Mouse (Mus musculus) urinary bladder, postnatal 36 days (tissue): ENCODE data around the gene Gdf15.
"Not testable (repeated sequence)": the region's sequence is repeated elsewhere in the genome, so short reads cannot be mapped to it uniquely, and the experiment has no call there.

Experiments used
- DNase-seq, 2 experiments: peaks; one replicate each; pipeline ENCODE4 v3.0.0; 2022; ENCODE audit warnings: low spot score in 2 of 2, mixed read lengths in 1 of 2

The Gdf15 gene

DNA sequence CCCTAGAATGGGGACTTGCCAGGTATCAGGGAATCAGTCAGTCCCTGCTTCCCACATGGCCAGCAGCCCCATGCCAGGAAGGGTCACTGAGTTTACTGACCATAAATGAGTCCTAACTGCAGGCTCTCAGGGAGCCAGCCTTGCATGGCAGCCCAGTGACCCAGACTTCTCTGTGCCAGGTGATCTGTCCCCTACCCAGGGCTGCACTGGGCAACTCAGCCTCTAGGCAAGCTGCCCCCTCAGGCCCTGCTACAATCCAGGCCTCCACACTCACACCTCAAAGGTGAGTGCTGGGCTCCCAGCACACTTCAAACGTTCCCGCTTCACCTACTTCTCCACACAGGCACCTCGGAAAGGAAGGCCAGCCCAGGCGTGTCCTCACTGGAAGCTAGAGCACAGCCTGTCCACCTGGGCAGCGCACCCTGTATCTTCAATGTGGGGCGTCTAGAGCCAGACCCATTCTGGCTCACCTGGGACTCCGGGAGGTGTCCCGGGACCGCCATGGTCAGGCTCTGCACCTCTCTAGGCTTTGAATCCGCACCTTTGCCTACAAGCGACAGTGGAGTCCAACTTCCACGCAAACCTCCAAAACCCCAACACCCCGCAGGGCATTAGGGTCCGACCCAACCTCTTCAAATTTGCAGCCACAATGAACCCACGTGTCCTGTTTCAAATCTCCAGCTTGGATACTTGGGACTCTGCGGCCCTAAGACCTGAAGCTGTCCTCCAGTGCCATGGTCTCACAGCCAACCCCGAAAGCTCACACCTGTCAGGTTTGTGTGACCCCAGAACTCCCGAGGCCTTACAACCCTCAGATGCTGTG is 25.3 kb downstream of the Gdf15 start:
- DNase-seq: no peak

DNA sequence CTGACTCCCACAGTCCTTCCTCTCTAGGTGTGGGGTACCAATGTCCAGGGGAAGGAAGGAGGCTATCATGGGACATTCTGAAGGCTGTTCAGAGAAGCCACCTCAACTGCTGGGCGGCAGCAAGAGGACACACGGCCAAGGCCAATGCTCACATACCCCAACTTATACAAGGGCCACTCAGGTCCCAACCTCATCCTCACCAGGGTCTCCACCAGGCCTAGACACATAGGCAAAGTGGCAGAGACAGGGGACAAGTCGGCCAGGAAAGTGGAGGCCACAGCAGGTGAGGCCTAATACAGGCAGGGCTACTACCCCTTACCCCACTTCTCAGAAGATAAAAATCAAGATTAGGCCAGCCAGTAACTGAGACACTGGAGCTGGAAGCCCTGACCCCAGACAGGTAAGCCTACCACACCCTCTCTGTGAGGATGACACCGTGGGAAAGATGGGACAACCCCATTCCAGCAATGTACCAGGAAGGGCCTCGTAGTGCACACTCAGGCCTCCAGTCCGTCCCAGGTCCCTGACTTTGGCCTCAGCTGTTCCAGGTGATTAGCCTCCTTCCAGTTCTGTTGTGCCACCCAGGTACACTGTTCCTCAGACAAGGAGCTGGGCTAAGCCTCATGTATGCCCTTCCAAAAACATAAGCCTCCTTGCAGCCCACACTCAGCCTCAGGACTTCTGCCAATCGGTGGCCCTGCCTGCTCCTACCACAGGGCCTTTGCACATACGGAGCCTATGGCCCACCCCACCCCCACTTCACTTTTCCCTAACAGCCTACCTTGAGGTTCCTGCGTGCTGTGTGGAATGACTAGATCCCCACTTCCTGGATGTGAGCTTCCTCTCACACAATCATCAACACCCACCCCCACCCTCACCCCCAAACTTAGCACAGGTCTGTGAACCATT is 26.1 kb downstream of the Gdf15 start:
- DNase-seq: no peak

DNA sequence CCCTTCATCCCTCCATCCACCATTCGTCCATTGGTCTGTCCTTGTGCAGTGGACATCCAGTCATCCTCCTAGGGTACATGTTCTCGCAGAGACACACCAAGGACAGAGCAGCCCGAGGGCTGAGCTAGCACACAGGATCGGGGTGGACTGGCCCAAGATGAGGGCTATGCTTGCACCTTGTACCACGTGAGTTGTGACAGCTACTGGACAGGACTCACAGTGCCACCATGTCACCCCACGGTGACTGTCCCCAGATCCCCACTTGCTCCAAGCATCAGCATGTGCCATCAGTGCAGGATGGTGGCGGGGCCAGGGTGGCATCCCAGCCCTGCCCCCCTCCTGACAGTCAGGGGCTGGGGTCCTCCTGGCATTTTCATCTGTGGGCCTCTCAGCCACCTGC is 27.7 kb downstream of the Gdf15 start:
- DNase-seq: no peak

DNA sequence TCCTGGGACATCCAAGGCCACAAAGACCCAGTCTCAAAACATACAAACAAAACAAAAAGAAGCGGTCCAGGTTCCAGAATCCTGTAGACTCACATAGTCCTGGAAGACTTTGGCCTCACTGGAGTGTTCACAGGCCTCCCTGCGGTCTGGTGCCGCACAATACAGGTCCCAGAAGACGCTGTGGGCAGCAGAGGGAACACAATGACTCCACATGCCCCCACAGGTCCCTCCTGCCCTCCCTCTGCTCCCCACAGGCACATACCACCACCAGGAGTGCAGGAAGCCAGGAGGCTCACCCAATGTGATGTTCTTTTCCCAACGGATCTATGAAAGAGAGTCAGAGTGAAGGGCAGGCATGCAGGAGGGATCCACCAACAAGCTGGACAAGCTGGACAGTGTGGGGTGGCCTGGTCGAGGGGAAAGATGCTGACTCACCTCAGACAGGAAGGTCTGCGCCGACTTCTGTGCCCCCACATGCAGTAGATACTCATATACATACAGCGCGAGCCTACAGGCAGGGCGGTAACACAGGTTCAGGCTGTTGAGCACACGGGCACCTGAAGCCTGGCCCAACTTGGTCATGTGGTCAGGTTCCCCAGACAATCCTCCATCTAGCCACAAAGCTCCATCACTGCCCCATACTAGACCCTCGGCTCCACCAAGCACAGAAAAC is 30.0 kb downstream of the Gdf15 start:
- no peak for DNase-seq

DNA sequence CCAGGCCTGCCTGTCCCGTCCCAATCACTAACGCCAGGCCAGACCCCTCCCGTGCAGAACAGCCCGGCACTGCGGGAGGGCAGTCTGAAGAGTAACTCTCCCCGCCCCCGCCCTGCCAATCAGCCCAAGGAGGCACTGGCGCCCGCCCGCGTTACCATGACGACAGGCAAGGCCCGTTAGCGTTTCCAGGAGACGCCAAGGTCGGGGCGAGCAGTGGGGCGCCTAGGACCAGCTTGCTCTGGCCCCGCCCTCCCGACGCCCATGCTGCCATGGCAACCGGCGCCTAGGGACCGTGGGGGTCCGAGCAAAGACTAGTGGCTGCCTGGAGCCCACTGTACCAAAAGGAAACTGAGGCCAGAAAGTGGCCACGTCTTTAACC is 31.0 kb downstream of the Gdf15 start:
- DNase-seq: peak in 1 of 2 experiments; percentile 65

DNA sequence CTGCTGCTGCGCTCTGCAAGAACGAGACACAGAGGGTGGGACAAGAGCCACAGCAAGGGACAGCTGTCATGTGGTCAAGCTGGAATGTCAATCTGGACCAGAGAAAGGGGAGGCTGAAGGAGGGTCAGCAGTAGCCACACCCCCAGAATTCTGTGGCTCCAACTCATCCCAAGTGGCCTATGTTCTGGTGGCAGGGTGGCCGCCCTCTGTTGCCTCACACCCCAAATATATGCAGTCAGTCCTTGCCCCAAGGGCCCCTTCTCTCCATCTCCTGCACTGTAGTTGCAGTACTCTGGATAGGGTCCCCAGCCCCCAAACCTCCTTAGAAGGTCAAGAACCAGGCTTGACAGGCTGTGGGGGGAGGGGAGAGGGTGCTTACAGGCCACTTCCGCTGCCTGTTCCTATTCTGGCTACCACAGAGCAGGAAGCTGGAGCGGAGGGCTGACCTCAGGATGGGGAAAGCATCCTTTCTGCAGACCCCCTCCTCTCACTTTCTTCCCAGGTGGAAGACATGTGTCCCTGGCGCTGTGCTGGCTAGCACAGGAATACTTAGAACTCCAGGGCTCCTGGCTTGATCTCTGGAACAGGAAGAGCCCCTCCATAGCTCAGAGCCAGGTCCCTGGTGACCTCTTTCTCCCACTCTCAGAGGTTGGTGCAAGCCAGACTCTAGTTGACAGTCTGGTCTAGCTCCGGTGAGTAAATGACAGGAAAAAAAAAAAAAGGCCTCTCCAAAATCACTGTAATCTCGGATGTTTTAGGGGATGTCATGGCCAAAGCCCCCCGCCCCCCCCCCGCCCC is 31.6 kb downstream of the Gdf15 start:
- DNase-seq: no peak

DNA sequence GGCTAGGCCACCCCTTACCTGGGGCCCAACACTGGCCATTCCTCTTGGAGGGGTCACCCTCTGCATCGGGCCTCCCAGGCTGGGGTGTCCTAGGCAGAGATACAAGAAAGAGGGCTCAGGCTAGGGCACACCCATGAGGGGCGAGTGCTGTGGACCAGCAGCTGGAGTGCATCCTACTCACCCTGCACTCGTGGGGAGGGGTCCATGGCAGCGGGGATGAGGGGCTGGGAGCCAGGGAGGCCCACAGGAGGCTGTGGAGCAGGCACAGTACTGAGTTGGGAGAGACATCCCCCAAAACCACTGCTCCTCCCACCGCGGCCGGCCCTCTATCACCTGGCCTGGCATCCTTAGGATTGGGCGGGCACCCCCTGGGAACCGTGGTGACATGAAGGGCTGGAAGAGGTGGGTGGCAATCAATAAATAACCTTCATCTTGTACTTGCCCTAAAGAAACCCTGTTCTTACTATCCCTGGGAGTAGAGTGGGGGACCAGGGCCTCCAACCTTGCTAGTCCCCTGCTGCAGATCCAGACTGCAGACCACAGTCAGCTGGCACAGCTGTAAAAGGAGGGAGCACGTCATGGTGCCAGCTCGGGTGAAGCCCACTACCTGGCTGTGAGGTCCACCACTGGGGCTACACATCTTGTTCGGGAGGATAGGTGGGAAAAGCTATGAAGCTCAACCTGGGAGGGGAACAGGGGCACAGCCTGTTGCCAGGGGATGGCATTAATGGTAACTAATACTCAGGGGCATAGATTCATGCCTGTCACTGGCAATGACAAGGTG is 32.6 kb downstream of the Gdf15 start:
- DNase-seq: no peak

DNA sequence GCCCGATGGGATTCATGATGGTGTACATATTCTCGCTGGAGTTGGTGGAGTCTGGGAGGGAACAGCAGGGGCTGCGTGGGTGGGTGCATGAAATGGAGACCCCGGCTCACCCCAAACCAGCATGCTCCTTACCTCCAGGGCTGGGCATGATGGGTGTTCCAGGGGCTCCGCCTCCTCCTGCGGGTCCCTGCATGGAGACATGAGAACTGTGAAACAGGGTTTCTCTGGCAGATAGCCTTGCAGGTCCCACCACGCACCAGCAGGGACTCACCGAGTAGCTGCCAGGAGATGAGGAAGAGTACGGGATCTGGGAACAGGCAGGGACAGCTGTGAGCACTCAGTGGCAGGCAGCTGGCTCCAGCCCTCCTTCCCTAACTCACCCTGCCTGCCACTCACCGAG is 33.5 kb downstream of the Gdf15 start:
- DNase-seq: no peak

DNA sequence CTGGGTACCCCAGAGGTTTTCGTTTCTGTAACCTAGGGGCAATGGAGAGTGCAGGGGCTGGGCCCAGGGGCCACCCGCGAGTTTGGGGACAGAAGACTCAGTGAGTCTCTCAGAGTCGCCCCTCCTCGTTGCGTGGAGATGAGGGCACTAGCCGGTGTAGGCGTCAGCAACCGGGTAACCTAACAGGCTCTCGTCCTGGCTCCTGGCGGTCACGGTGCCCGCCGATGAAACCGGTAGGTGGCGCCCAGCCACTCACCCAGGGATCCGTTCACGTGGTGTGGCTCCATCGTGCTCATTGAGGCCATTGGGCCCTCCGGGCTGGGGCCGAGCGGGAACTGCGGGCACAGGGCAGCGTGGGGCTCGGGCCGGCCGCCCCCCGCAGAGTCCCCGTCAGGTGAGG is 34.0 kb downstream of the Gdf15 start:
- DNase-seq: peak; percentile 73 to 81

DNA sequence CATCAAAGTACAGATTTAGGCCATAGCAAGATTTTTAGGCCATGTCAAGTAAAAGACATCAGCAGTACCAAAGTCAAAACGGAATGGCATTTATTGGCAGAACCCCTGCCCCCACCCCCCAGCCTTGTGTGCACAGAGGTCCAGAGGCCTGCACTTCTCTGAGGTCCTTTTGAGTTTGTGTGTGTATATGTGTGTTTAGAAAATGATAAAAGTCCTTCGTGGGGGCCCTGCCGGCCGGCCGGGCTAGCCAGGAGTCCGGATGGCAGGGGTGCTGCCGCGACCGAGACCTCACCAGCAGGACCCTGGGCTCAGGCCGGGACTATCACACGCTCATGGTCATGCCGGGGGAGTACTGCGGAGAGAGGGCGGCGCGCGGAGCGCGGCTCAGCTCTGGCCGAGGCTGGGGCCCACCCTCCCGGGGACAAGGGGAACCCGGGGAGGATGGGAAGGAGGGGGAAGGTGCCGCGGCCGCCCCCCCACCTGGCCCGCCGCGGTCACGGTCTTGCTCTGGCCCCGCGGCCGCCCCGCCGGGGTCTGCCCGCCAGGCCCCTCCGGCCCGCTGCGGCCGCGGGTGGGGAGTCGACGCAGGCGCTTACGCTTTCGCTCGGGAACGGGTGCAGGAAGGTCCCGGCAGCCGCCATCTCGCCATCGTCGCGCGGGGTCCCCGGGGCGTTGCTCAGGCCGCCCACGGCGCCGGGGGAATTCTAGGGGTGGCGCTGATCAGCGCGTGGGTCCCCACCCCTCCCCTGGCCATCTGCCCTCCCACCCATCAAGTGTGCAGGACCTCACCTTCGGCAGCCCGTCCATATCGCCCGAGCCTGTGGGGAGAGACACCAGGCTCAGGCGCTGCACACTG is 34.6 kb downstream of the Gdf15 start:
- no peak for DNase-seq

DNA sequence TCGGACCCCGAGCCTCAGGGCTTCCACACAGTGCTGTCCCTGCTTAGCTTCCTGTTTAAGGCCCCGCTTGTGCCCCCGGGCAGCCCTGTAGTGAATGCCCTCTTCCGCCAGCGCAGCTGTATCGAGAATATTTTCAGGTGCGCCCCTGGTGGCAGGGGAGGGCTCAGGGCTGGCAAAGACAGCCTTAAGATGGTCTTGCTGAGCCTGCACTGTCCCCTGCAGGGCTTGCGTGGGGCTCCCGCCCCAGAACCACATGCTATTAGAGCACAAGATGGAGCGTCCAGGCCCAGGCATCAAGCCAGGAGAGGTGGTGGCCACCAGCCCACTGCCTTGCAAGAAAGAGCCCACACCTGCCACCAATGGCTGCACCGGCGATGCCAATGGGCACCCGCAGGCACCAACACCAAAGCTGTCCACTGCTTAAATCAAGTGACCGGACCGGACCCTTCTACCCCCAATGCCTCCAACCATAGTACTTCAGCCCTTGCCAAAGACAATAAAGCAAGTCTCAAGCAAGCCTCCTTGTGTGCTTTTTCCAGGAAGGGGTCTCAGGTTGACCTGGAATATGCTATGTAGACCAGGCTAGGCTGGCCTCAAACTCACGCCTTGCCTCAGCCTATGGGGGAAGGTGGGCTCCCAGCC is 35.4 kb downstream of the Gdf15 start:
- DNase-seq: no peak

DNA sequence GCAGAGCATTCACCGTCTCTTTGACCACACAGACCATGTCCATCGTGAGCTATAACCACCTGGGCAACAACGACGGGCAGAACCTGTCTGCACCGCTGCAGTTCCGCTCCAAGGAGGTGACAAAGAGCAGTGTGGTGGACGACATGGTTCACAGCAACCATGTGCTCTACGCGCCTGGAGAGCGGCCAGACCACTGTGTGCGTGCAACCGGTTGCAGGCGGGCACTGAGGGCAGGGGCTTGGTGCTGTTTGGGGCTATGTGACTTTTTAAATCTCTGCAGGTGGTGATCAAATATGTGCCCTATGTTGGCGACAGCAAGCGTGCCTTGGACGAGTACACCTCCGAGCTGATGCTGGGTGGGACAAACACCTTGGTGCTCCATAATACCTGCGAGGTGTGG is 36.0 kb downstream of the Gdf15 start:
- no peak for DNase-seq

DNA sequence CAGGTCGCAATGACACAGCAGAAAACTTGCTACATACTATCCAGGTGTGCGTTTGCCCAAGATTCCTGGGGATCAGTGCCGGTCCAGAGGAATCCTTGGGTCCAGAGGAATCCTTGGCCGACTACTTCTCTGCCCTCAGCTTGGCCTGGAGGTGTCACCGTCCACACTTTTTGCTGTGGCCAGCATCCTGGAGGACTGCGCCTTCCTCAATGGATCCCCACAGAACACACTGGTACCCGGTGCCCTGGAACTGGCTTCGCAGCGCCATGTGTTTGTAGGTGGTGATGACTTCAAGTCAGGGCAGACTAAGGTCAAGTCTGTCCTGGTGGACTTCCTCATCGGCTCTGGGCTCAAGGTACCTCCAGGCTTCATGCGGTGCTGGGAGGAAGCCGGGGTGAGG is 36.4 kb downstream of the Gdf15 start:
- DNase-seq: no peak

DNA sequence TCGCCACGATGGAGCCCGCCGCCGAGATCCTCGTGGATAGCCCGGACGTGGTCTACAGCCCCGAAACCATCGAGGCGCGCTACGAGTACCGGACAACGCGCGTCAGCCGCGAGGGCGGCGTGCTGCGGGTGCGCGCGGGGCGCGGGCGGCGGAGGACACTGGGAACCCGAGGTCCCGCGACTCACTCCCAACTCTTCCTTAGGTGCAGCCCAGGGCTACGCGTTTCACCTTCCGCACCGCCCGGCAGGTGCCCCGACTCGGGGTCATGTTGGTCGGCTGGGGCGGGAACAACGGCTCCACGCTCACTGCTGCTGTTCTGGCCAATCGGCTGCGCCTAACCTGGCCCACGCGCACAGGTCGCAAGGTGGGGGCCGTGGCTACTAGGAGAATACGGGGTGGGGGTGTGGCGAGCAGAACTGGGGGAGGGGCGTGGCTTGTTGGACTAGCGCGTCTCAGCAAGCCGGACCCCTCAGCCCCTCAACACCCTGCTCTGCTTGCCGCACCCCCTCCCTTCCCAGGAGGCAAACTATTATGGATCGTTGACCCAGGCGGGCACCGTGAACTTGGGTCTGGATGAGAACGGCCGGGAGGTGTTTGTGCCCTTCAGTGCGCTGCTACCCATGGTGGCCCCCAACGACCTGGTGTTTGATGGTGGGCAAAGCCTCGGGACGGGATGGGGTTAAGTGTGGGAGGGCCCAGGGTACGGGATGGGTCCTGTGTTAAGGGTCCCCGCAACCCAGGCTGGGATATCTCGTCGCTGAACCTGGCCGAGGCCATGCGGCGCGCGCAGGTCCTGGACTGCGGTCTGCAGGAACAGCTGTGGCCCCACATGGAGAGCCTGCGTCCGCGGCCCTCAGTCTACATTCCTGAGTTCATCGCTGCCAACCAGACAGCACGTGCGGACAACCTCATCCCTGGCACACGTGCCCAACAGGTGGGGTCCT is 37.4 kb downstream of the Gdf15 start:
- no peak for DNase-seq

DNA sequence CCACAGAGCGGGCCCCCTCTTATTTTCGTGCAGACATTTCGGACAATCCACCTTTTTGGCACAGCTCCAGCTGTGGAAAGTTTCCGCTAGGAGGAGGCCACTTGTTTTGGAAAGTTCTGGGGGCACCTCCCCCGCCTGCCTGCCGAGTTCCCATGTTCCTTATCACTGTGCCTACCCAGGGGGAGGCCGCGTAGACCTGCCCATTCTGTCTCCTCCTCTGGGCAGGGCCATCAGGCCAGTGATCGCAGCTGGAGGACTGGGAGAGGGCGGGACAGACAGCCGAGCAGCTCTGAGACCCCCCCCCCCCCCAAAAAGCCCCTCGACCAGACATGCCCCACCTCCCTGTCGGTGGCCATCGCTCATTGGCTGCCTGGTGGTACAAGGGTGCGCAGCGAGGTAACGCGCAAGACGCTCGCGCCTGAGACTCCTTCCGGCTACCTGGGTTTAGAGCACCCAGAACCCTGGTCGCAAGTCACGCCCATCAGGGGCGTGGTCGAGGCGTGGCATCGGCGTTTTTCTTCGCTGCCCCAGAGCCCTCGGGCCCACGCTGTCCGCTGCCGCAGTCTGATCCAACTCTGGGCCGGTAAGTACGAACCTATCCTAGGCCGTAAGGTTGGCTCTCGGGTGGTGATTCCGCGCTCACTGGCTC is 38.2 kb downstream of the Gdf15 start, which contains the start of gene Isyna1:
Isyna1 (plus strand) TSS at position 413 of the 649 bp plus-strand sequence.
- DNase-seq: peak; percentile 80 to 88

DNA sequence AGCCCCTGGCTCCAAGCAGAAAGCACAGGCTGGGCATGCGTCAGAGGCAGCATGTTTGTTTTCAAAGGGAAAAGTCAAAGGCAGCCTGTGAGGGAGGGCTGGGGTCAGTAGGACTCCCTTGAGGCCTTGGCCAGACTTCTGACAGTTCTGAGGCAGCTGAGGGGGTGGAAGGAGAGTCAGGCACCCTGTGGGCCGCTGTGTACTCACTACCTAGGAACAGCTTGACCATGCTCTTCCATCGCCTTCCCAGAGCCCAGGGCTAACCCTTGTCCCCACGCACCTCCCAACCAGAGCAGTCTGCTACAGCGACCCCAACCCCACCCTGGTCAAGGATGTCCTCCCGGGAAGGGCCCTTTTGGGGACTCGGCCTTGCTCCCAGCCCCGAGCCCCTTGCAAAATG is 39.1 kb downstream of the Gdf15 start:
- no peak for DNase-seq

DNA sequence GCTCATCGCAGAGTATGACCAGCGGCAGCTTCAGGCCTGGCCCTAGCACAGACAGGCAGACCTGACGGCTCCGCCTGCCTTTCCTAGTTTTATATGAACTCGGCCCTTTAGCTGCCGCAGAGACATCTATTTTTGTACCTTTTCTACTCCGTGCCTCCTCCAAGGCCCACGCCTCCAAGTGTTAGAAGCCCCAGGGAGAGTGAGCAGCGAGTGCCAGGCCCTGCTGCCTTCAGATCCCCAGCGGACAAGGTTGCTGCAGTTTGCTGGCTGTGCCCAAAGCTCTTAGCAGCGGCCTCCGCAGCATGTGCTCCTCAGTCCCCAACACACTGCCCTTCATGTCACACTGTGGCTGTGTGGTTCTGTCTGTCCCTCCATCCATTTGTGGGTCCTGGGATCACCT is 40.7 kb downstream of the Gdf15 start:
- DNase-seq: no peak

DNA sequence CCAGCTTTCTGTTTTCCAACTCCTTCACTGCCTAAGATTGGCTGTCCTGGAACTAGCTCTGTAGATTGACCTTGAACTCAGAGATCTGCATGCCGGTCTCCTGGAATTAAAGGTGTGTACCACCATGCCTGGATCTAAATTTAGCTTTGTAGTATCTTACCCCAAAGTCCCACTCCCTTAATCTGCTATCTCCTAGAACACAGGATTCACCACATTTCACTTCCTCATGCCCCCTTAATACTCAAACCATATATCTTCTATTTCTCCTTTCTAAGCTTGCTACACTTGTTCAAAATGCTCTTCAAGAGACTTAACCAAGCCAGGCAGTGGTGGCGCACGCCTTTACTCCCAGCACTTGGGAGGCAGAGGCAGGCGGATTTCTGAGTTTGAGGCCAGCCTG is 44.3 kb downstream of the Gdf15 start:
- DNase-seq: not testable (repeated sequence)
